Mouse (Mus musculus): ENCODE data around the gene Zbed4. TPM values are rescaled to one million over a fixed set of nuclear protein-coding genes. Genes with fewer than 3 reads are reported as not detected.
"Not testable (repeated sequence)": the region's sequence is repeated elsewhere in the genome, so short reads cannot be mapped to it uniquely, and the experiment has no call there.

Zbed4 gene
- total RNA-seq, 2 experiments from 2014 or later, result 11.7 to 12.2 TPM

GRCm38 (mm10) chr15:88799950-88800371 lies 48.5 kb downstream of the Zbed4 start:
- no peak for DNase-seq (ENCODE audit: low spot score in 2 of 2)
- intact Hi-C loops (cut with DNase I), result no loop called here

- no peak for DNase-seq (ENCODE audit: low spot score in 2 of 2)
- intact Hi-C loops (cut with DNase I), result no loop called here
Observed at GRCm38 (mm10) chr15:88800921-88801354, 49.5 kb downstream of the Zbed4 start.

- DNase-seq (ENCODE audit: low spot score in 2 of 2), result no peak
- intact Hi-C loops (cut with DNase I), result no loop called here
Observed at GRCm38 (mm10) chr15:88801903-88802302, 50.4 kb downstream of the Zbed4 start.

- no peak for DNase-seq (ENCODE audit: low spot score in 2 of 2)
- intact Hi-C loops (cut with DNase I), result no loop called here
Observed at GRCm38 (mm10) chr15:88802348-88802747, 50.9 kb downstream of the Zbed4 start.

GRCm38 (mm10) chr15:88808121-88808520 lies 56.7 kb downstream of the Zbed4 start:
- intact Hi-C loops (cut with DNase I), result no loop called here
- DNase-seq (ENCODE audit: low spot score in 2 of 2), result no peak

- DNase-seq (ENCODE audit: low spot score in 2 of 2), result no peak
- intact Hi-C loops (cut with DNase I), result no loop called here
Observed at GRCm38 (mm10) chr15:88810369-88810768, 58.9 kb downstream of the Zbed4 start.

- DNase-seq (ENCODE audit: low spot score in 2 of 2), result no peak
- intact Hi-C loops (cut with DNase I), result no loop called here
Observed at GRCm38 (mm10) chr15:88813262-88813661, 61.8 kb downstream of the Zbed4 start.

- DNase-seq (ENCODE audit: low spot score in 2 of 2); intact Hi-C loops (cut with DNase I): not testable (repeated sequence)
Observed at GRCm38 (mm10) chr15:88813873-88814272, 62.4 kb downstream of the Zbed4 start.

- DNase-seq (ENCODE audit: low spot score in 2 of 2), result no peak
- intact Hi-C loops (cut with DNase I), result no loop called here
Observed at GRCm38 (mm10) chr15:88814411-88815047, 63.1 kb downstream of the Zbed4 start.

GRCm38 (mm10) chr15:88815196-88815700 lies 63.8 kb downstream of the Zbed4 start:
- no peak for DNase-seq (ENCODE audit: low spot score in 2 of 2)
- intact Hi-C loops (cut with DNase I), result no loop called here

GRCm38 (mm10) chr15:88819026-88819905 lies 67.8 kb downstream of the Zbed4 start, which contains the start of the genes Alg12 and Creld2:
TSS of gene Alg12 (minus strand) at chr15:88819318.
TSS of gene Creld2 (plus strand) at chr15:88819646.
- peak; percentile 100 for DNase-seq (ENCODE audit: low spot score in 2 of 2)
- intact Hi-C loops (cut with DNase I), result no loop called here

GRCm38 (mm10) chr15:88819906-88820303 lies 68.4 kb downstream of the Zbed4 start:
- intact Hi-C loops (cut with DNase I), result loop anchor here (10.0 kb wide), 1 partner anchor 395 kb away; the partner anchor contains the start of gene Ppp6r2
- DNase-seq (ENCODE audit: low spot score in 2 of 2), result no peak

- intact Hi-C loops (cut with DNase I), result loop anchor here (10.0 kb wide), 1 partner anchor 393 kb away; the partner anchor contains the start of gene Ppp6r2
- DNase-seq (ENCODE audit: low spot score in 2 of 2), result no peak
Observed at GRCm38 (mm10) chr15:88821403-88821802, 69.9 kb downstream of the Zbed4 start.

- no peak for DNase-seq (ENCODE audit: low spot score in 2 of 2)
- intact Hi-C loops (cut with DNase I), result loop anchor here (10.0 kb wide), 1 partner anchor 392 kb away; the partner anchor contains the start of gene Ppp6r2
Observed at GRCm38 (mm10) chr15:88822513-88822912, 71.1 kb downstream of the Zbed4 start.

- DNase-seq (ENCODE audit: low spot score in 2 of 2), result no peak
Observed at GRCm38 (mm10) chr15:88823376-88823775, 71.9 kb downstream of the Zbed4 start.

GRCm38 (mm10) chr15:88827466-88827865 lies 76.0 kb downstream of the Zbed4 start:
- intact Hi-C loops (cut with DNase I), result loop anchor here (5.0 to 10.0 kb wide), 3 partner anchors 35 to 387 kb away; partner anchors contain the start of genes Pim3, Ppp6r2 and Trabd
- no peak for DNase-seq (ENCODE audit: low spot score in 2 of 2)

More at GRCm38 (mm10) chr15:88823376-88823775, 71.9 kb downstream of the Zbed4 start:
- intact Hi-C loops (cut with DNase I), result loop anchor here (10.0 kb wide), 1 partner anchor 391 kb away; the partner anchor contains the start of gene Ppp6r2

GRCm38 (mm10) chr15:88827991-88828799 lies 76.7 kb downstream of the Zbed4 start:
- intact Hi-C loops (cut with DNase I), result loop anchor here (1.0 to 10.0 kb wide), 5 partner anchors 34 to 387 kb away; partner anchors contain the start of genes Pim3, Ppp6r2 and Trabd

GRCm38 (mm10) chr15:88828800-88829705 lies 77.6 kb downstream of the Zbed4 start:
- intact Hi-C loops (cut with DNase I), result loop anchor here (1.0 to 10.0 kb wide), 5 partner anchors 33 to 386 kb away; partner anchors contain the start of genes Pim3, Ppp6r2 and Trabd
- peak; percentile 84 to 86 for DNase-seq (ENCODE audit: low spot score in 2 of 2)

More at GRCm38 (mm10) chr15:88827991-88828799, 76.7 kb downstream of the Zbed4 start:
- no peak for DNase-seq (ENCODE audit: low spot score in 2 of 2)

Data from left cerebral cortex, postnatal 25 days (tissue).